Mouse (Mus musculus) spleen, embryonic (tissue): ENCODE results near the gene Rara.

Source experiments
- CTCF ChIA-PET: fragments of 350-600 bp; sonication (Branson Sonifier 250); formaldehyde crosslinking; loops from one replicate; lab custom pipeline; 2022; lab: Charles Lee

The Rara gene

DNA sequence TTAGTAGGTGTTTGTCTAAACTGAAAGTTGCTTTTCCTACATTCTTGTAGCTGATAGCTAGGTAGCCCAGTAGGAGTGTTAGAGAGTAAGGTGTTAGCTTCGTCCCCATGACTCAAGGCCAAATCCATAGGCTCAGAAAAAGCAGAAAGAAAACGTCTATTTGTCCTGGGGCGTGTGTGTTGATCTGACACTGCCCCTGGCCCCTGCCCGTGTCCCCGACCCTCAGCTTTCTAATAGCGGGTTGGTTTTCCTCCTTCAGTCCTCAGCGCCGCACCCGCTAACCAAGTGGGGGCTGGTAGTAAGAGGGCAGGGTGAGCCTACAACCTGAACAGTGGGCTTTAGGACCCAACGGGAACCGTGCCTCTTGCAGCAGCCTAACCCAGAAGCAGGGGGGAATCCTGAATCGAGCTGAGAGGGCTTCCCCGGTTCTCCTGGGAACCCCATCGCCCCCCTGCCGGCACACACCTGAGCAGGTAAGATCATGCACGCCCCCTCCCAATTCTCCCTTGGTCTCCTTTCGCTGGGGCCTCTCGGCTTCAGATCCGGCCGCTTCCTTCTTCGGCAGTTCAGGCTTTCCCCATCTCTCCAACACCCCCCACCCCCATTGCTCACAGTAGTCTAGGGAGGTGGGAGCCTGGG lies at the start of gene Rara:
Gene Rara (plus strand): TSS at position 381 of the 639 bp plus-strand sequence.
- CTCF ChIA-PET: interaction anchor here (0.6 to 0.7 kb wide), 3 partner anchors 8 to 140 kb away, joined by 3 to 4 read pairs (median 3); no protein-coding TSS in a partner anchor

DNA sequence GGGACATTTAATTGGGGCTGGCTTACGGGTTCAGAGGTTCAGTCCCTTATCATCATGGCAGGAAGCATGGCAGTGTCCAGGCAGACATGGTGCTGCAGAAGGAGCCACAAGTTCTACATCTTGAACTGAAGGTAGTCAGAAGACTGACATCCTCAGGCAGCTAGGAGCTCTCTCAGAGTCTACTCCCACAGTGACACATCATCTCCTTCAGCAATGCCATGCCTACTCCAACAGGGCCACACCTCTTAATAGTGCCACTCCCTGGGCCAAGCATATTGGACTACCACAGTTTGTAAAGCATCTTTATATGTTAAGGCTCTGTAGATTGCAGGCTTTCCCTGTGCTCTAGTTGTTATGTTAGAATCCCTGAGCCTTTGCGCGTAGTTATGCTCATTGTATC lies 39.9 kb upstream of the Rara start:
- CTCF ChIA-PET: no interaction called here

DNA sequence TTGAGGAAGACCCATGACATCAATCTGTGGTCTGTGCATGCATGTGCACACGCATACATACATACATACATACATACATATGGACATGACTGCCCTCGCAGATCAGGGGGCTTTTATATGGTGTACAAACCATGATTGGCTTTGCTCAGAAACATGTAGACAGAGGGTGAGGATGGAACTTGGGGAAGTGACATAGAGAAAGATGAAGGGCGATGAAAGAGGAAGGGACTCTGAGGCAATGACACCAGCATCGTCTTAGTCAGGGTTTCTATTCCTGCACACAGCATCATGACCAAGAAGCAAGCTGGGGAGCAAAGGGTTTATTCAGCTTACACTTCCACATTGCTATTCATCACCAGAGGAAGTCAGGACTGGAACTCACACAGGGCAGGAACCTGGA lies 38.5 kb upstream of the Rara start:
- CTCF ChIA-PET: no interaction called here

DNA sequence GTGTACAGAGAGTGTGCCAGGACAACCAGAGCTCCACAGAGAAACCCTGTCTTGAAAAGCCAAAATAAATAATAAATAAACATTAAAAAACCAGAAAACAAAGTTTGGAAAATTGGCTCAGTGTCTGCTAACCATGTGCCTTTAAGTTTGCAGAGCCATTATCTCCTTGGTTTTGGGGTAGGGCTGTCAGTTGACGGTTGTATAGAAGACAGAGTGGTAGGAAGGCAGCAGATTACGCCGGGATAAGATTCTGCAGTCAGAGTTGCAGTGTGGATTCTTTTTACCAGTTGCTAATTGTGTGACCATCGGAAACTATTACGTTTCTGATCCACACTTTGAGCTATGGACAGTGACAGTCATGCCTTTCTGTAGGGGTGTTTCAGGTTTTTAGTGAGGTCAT lies 37.6 kb upstream of the Rara start:
- CTCF ChIA-PET: interaction anchor here (0.7 kb wide), 1 partner anchor 63 kb away, joined by 3 read pairs; no protein-coding TSS in a partner anchor

DNA sequence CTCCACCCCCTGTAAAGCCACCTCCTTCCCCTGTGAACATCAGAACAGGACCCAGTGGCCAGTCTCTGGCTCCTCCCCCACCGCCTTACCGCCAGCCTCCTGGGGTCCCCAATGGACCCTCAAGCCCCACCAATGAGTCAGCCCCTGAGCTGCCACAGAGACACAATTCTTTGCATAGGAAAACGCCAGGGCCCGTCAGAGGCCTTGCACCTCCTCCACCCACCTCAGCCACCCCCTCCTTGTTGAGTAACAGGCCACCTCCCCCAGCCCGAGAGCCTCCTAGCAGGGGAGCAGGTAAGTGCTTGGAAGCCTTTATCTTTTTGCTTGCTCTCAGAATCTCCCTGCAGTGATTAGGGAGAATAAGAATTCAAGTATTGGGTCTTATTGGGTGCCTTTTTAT lies 35.2 kb upstream of the Rara start:
- CTCF ChIA-PET: interaction anchor here (0.6 kb wide), 1 partner anchor 1223 kb away, joined by 13 read pairs; no protein-coding TSS in a partner anchor

DNA sequence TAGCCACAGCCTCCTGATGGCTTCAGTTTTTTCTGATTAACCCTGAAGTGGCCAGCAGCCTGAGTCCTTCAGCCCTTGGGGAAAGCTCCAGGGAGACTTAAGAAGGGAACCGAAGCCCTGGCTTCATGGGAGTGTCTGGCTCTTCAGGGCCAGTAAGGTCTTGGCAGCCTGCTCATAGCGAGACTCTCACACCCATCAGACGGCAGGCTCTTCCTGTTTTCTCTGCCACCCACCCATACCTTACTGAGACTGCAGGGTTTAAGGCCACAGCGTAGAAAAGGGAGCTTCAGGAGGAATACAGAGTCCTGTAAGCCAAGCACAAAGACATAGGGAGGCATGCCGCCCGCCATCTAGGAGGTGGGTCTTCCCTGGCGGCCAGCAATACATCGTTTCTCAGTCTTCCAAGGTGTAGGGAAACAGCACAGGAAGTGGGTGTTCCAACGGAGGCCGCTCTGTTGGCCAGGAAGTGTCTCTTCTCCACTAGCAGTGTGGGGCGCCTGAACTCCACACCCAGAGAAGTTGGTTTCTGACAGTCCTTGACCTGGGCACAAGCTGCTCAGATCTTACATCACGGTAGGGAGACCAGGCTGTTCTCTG lies 27.0 kb upstream of the Rara start:
- CTCF ChIA-PET: no interaction called here

DNA sequence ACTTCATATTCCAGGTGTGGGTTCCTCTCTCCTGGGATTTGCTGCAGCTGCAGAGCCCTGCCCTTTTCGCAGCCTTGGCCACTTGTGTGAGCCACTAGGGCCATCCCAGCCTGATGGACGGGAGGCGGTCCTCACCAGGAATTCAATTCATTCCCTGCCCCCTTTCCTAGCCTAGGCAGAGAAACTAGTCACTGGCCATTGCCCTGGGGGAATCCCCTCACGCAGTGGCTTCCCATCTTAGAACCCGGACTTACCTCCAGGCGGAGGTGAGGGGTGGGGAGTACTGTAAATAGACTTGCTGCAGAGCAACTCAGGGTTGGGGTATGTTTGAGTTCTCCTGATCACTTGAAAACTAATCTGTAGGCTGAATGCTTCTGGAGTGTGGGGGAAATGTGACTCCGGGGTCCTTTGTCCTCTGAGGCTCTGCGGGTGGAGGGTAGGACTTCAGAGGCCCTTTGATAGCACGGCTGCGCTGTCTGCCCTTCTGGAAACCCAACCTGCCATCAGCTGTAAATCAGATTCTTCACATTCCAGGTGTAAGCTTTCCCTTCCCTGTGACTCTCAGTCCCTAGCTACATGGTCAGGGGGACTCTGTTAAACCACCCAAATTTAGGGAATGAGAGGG lies 24.9 kb upstream of the Rara start:
- CTCF ChIA-PET: no interaction called here

DNA sequence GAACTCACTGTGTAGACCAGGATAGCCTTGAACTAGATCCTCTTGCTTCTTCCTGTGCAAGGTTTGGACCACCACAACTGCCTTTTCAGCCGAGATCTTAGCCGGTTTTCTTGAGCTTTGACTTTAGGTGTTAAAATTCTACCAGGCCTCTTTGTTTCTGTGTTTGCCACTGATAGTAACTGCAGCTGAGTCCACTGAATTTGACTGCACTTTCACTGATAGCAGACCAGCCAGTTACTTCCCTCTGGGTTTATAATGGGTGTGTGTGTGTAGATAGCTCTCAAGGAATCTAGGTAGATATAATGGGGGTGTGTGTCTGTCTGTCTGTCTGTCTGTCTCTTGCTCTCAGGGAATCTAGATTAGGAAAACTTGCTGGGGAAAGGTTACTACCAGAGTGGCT lies 23.0 kb upstream of the Rara start:
- CTCF ChIA-PET: no interaction called here

DNA sequence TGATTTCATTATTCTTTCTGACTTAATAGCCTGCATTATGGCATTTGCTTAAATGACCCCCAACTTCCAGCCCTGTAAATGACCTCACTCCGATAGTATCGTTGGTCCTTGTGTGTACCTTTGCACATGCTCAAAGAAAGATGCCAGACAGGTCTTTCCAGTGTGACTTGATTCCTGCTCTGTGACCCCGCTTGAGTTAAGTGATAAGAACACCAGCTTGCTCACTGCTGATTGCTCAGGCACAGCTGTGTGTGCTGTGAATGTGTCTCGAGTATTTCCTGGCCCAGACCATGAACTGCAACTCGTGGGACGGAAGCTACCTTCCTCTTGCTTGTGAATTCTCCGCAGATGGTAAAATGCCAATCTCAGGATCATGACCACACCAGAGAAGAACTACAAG lies 22.6 kb upstream of the Rara start:
- CTCF ChIA-PET: no interaction called here

DNA sequence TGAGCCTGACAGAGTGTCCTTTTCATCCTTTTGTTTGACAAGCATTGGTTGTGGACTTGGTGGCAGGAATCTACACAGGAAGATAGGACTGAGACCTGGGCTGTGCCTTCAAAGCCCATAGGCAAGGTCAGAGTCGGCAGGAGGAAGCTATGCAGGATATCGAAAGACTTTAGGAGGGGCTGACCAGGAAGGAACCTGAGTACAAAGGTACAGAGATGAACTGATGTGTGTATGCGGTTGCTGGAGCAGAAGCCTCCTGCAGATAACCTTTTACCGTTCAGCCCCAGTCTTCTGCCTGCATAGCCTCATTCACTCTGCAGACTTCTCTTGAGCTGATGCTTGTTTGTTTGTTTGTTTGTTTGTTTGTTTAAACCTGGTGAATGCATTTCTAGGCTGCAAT lies 22.0 kb upstream of the Rara start:
- CTCF ChIA-PET: interaction anchor here (0.5 kb wide), 2 partner anchors 84 to 315 kb away, joined by 4 to 6 read pairs; no protein-coding TSS in a partner anchor

DNA sequence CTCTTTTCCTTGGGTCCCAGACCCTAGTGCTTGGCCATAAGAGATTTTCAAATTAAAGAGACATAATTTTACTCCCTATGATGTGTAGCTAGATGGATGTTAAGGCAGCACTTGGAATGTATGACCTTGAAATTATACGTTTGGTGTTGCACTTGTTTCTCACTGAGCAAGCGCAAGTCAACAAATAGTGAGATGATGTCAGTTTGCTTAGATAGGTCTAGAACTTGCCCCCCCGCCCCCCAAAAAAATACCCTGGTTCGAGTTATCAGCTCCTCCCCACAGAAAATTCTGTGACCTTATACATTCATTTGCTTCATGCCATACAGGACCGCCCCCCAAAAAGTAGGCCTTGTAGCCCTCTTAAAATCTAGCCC lies 20.6 kb upstream of the Rara start:
- CTCF ChIA-PET: interaction anchor here (0.6 to 0.9 kb wide), 5 partner anchors 20 to 322 kb away, joined by 4 to 22 read pairs (median 4); no protein-coding TSS in a partner anchor

DNA sequence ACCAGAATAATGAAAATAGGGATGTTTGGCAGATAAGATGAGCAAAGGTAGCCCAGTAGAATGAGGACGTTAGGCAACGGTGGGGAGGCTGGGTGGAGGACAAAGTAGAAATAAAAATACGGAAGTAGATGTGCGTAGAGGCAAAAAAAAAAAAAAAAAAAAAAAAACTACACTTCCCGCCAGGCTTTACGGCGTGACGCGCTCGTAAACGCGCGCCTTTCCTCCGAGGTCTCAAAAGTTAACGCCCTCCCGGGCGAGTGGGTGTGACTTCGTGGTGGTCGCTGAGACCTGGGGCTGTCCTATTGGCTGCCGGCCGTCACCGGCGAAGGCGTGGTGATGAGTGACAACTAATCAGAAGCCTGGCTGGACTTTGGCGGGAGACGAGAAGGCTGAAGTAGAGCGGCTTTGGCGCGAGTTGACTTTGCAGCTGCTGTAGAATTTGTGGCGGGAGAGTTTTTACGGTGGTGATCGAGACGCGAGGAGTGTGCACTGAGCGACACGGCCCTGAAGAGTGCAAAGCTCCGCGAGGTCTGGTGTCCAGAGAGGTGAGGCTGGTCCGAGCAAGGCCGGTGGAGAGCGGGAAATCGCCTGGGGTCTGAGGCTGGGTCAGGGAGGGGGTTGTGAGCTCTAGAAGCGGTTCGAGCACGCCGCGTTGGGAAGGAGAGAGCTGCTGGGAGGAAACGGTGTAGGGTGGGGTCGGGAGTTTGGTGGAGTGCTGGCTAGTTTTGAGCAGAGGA lies 20.0 kb upstream of the Rara start, which contains the start of gene Cdc6:
Gene Cdc6 (plus strand): TSS at position 365 of the 737 bp plus-strand sequence.
- CTCF ChIA-PET: interaction anchor here (0.6 to 1.0 kb wide), 6 partner anchors 9 to 321 kb away, joined by 3 to 22 read pairs (median 4); no protein-coding TSS in a partner anchor

DNA sequence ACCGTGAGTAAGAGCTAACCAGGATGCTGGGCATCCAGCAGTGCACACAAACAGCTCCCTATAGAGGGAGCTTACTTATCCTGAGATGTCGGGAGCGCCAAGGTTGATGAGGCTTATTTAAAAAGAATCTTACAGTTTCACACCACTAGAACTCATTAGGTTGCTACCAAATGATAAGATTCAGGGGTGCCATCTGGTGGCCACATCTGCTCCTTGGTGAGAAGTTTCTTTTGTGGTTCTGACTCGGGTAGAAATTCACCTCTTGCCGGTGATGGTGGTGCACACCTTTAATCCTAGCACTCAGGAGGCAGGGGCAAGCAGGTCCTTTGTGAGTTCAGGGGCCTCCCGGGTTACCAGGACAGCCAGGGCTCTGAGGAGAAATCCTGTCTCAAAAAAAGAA lies 18.0 kb upstream of the Rara start:
- CTCF ChIA-PET: interaction anchor here (0.6 to 1.0 kb wide), 2 partner anchors 47 to 101 kb away, joined by 3 to 4 read pairs; partner anchors contain the start of gene Wipf2

DNA sequence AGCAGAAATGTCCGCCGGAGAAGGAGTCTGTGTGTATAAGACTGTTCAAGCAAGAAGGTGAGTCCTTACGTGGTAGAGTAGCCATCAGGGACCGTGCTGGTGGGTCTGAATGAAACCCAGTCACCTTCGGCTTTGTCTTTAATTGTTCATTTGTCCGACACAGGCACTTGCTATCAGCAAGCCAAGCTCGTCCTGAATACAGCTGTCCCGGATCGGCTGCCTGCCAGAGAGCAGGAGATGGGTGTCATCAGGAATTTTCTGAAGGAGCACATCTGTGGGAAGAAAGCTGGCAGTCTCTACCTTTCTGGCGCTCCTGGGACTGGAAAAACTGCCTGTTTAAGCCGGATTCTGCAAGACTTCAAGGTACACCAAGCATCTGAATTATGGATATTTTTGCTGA lies 17.2 kb upstream of the Rara start:
- CTCF ChIA-PET: interaction anchor here (0.7 kb wide), 1 partner anchor 68 kb away, joined by 3 read pairs; no protein-coding TSS in a partner anchor

DNA sequence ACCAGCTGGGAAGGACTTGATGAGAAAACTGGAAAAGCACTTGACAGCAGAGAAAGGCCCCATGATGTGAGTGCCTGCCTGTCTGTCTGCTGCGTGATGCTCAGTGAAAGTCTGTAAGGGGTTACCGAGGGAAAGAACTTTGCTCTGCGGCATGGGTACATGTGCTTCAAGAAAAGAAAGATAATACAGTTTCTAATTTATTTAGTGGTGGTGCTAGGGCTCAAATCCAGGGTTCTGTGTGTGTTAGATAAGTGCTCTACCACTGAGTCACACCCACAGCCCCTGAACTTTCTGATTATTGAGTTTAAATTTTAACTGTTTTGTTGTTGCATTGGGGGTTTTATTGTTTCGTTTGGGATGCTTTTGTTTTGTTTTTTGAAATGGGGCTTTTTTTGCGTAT lies 16.1 kb upstream of the Rara start:
- CTCF ChIA-PET: no interaction called here

DNA sequence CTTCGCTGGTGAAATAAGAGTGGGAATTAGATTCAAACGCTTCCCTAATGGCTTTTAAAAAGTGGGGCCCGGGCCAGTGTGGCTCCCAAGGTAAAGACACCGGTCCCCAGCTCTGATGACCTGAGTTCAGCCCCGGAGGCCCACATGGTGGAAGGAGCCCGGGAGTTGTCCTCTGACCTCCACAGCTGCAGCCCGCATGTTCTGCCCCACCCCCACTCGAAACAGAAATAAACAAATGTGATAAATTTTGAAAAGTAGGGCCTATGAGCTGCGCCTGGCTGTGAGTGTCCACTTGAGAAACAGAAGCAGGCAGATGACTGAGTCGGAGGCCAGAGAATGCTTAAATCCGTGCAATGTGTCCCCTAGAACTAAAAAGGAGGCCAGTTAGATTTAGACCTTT lies 13.4 kb upstream of the Rara start:
- CTCF ChIA-PET: interaction anchor here (0.7 kb wide), 1 partner anchor 66 kb away, joined by 3 read pairs; no protein-coding TSS in a partner anchor

DNA sequence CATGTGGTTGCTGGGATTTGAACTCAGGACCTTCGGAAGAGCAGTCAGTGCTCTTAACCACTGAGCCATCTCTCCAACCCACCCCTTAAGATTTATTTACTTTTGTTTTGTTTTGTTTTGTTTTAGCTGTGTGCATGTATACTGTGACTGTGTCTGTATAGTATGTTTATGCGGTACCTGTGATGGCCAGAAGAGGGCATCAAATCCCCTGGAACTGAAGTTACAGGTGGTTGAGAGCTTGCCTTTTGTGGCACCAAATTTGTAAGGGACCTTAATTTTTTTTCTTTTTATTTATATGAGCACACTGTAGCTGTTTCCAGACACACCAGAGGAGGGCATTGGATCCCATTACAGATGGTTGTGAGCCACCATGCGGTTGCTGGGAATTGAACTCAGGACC lies 11.2 kb upstream of the Rara start:
- CTCF ChIA-PET: interaction anchor here (0.6 to 1.0 kb wide), 4 partner anchors 8 to 1313 kb away, joined by 4 to 5 read pairs (median 4); partner anchors contain the start of gene Cdc6

DNA sequence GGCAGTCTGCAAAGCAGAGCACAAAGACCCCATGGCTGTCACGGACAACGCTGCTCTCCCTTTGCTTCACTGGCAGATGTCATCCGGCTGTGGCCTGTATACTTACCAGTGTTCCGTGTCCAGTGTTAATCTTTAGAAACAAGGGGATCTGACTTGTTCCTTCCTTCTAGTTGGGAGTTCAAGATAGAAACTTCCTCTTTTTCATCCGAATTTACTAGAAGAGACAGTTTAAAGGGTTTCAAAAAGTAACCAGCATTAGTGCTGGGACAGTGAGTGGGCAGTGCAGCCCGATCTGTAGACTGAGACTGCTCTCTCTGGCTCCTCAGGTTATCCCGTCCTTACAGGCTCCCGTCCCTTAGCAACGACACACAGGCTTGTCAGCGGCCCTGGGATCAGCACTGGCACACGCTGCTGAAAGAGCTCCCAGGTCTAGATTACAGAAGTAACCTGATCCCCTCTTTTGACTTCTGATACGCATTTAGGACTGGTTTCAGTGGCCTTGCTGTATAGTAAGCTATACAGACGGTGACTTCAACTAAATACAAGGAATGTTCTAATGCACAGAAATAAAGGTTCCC lies 10.1 kb upstream of the Rara start:
- CTCF ChIA-PET: interaction anchor here (1.0 kb wide), 1 partner anchor 53 kb away, joined by 4 read pairs; no protein-coding TSS in a partner anchor

DNA sequence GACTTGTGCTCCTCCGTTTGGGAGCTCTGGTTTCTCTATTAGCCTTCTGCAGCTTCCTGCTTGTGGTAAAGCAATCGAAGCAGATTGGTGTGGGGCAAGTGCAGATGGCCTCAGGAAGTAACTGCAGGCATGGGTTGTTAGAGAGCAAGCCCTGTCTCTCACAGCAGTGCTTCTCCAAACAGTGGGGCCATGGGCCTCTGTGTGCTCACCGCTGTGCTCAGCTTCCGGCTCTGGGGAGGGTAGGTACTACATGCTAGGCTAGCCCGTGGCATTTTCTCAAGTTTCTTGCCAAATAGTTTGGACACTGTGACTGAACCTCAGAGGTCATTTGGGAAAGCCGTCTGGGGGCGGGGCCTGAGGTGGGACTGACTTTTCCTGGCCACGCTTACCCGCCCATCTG lies 9.4 kb upstream of the Rara start:
- CTCF ChIA-PET: no interaction called here

DNA sequence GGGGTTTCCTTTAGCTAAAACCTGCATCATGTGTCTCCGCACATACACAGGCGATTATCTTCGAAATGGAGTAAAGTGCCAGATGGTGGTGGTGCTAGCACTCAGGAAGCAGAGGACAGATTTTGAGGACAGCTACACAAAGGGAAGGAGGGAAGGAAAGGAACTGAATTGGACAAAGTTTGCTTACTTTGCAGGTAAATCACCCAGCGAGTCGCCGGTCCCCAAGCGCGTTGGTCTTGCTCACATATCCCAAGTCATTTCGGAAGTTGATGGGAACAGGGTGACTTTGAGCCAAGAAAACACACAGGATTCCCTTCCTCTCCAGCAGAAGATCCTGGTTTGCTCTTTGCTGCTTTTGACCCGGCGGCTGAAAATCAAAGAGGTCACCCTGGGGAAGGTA lies 8.6 kb upstream of the Rara start:
- CTCF ChIA-PET: interaction anchor here (0.5 to 0.7 kb wide), 3 partner anchors 8 to 147 kb away, joined by 3 to 4 read pairs (median 3); no protein-coding TSS in a partner anchor

DNA sequence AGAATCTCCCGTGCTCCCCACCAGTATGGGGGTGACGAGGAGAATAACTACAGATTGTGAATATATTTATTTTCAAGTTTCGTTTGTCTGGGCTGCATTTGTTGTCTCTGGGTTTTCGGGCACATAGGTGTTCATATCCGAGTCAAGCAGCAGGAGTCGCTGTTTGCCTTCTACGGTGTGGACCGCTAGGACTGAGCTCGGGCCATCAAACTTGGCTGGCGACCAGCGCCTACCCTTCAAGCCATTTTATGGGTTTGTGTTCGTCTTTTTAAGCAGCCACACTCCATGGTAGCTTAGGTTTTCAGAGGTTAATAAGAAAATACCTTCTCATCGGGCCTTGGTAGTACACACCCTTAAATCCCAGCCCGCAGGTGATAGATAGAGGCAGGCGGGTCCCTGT lies 5.8 kb upstream of the Rara start:
- CTCF ChIA-PET: interaction anchor here (0.5 to 0.8 kb wide), 2 partner anchors 9 to 48 kb away, joined by 4 to 6 read pairs; no protein-coding TSS in a partner anchor
